Mouse (Mus musculus): ENCODE results near the gene Olfr742.

Olfr742 gene

DNA sequence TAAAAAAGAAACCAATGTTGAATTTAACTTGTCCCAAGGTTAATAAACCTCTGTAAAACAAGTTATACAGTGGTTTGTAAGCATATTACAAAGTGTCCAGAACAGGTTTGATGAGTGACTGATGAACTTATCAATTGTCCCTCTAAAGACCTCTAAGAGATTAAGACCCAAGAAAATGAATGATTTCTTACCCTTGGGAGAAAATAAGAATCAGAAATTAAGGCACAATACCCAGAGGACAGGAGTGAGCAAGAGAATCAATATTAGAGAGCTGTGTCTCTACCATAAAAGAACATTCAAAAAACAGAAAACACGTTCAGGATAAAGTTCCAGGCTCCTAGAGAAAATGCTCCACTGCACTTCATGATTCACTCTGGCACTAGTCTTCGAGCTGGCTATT is at the start of gene Olfr742:
Gene Olfr742, plus strand, starts transcription at position 301 of the 400 bp plus-strand sequence.
- DNase-seq (ENCODE audit: low read depth in 1 of 2, low spot score in 2 of 2): no peak

DNA sequence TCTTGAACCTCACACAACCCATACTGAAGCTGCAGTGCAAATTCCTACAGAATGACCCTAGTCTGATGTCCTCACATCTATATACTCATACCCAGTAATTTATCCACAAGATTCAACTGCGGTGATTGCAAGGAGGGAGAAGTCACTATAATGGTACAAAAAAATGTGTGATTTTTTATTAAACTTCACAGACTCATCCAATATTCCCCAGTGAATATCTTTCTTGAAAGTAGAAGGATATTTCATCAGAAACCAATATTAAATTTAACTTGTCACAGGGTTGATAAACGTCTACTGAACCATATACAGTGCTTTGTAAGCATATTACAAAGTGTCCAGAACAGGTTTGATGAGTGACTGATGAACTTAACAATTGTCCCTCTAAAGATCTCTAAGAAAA is 31.0 kb upstream of the Olfr742 start, which contains the start of gene Olfr741:
Gene Olfr741, plus strand, starts transcription at position 301 of the 400 bp plus-strand sequence.
- no peak for DNase-seq (ENCODE audit: low read depth in 1 of 2, low spot score in 2 of 2)

DNA sequence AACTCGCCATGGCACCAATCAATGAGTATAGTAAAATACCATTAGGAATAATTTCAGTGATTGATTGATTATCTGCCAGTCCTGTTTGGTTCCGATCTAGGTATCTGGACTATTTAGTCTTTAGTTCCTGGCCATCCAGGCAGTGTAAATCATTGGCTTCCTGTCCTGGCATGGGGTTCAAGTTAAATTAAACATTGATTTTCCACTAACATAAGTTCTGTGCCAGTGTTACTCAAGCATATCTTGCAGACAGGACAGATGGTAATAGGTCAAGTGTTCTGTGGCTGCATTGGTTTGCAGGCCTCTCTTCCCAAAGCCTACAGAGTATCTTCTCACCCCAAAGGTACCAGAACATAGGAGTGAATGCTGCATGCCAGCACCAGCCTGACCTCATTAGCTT is 25.0 kb upstream of the Olfr742 start:
- DNase-seq (ENCODE audit: low read depth in 1 of 2, low spot score in 2 of 2): no peak

DNA sequence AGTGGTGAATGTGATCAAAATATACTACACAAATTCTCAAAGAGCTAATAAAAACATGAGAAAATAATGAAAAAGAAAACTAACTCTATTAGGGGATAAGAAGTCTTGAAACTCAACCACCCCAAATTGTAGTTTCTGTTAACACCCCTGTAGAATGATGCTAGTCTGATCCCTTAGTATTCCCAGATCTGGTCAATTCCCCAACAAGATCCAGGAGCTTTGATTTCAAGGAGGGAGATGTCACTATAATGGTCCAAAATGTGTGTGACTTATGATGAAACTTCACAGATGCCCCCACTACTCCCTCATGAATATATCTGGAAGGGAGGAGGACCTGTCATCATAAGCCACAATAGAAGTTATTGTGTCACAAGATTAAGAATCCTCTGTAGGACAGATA is 18.1 kb downstream of the Olfr742 start, which contains the start of gene Olfr743:
Gene Olfr743, plus strand, starts transcription at position 301 of the 400 bp plus-strand sequence.
- DNase-seq (ENCODE audit: low read depth in 1 of 2, low spot score in 2 of 2): no peak

DNA sequence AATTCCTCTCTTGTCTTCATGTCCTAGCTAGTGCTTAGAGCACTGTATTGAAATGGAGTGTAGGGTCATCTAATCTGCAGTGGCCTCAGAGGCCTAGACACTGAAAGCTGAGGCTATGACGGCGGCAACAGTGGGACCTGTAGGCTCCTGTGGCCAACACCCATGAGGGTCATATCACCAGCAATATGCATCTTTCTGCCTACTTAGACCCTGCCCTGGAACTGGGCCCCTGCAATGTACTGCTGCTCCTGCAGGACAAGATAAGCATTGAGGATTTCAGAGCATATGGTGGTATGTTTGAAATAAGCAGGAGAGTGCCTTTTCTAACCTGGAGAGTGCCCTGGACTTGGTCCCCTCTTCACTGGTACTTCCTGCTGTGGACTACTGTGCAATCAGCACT is 49.3 kb downstream of the Olfr742 start:
- DNase-seq (ENCODE audit: low read depth in 1 of 2, low spot score in 2 of 2): no peak
